Mouse (Mus musculus) small intestine, adult 10 weeks (tissue): ENCODE results near the gene Ccdc9b. TPM values are rescaled to one million over a fixed set of nuclear protein-coding genes. Genes with fewer than 3 reads are reported as not detected.

Source experiments
- polyA plus RNA-seq: library from polyadenylated mRNA; stranded (reverse); fragments of 350-450 nt; fragmentation: Illumina TruSeq; extraction: RNeasy Lipid Tissue Mini Kit (QIAGEN cat#74804); gene quantifications from one replicate; pipeline ENCODE4 v1.2.3, GENCODE M21; 2014; ENCODE audit warnings: low replicate concordance

The Ccdc9b gene
- 0.89 TPM for polyA plus RNA-seq

GRCm38 (mm10) chr2:118761906-118762783 is at the start of gene Ccdc9b:
TSS of gene Ccdc9b (minus strand) at chr2:118762661.

GRCm38 (mm10) chr2:118779504-118780480 is 17.3 kb upstream of the Ccdc9b start, which contains the start of gene Disp2:
TSS of gene Disp2 (plus strand) at chr2:118779719.

GRCm38 (mm10) chr2:118772158-118772874 is 9.9 kb upstream of the Ccdc9b start, which contains the start of gene Phgr1:
TSS of gene Phgr1 (plus strand) at chr2:118772769.

GRCm38 (mm10) chr2:118745232-118745884 is 17.1 kb downstream of the Ccdc9b start, which contains the start of gene Inafm2:
TSS of gene Inafm2 (plus strand) at chr2:118745758.

GRCm38 (mm10) chr2:118728337-118728736 is 34.1 kb downstream of the Ccdc9b start, which contains the start of gene Plcb2:
TSS of gene Plcb2 (minus strand) at chr2:118728438.

Other genes with a start within 250 kb of the Ccdc9b start
- gene Bmf, start 213.0 kb downstream of the Ccdc9b start, polyA plus RNA-seq: 2.9 TPM
- gene Bub1b, start 164.4 kb downstream of the Ccdc9b start, polyA plus RNA-seq: 11.1 TPM
- 0.22 TPM for gene Pak6, start 99.4 kb downstream of the Ccdc9b start, polyA plus RNA-seq
- 0.37 TPM for gene Ankrd63, start 58.7 kb downstream of the Ccdc9b start, polyA plus RNA-seq
- gene Plcb2, start 34.2 kb downstream of the Ccdc9b start, polyA plus RNA-seq: 1.2 TPM
- 11.9 TPM for gene Inafm2, start 16.9 kb downstream of the Ccdc9b start, polyA plus RNA-seq
- 16.7 TPM for gene Phgr1, start 10.1 kb upstream of the Ccdc9b start, polyA plus RNA-seq
- 0.67 TPM for gene Disp2, start 17.1 kb upstream of the Ccdc9b start, polyA plus RNA-seq
- 6.4 TPM for gene Knstrn, start 51.3 kb upstream of the Ccdc9b start, polyA plus RNA-seq
- gene Ivd, start 99.3 kb upstream of the Ccdc9b start, polyA plus RNA-seq: 8.3 TPM
- gene Bahd1, start 137.7 kb upstream of the Ccdc9b start, polyA plus RNA-seq: 2.5 TPM
- gene Chst14, start 163.8 kb upstream of the Ccdc9b start, polyA plus RNA-seq: 0.59 TPM